Mouse (Mus musculus) embryonic facial prominence, embryonic 10.5 days (tissue): ENCODE data around the gene Ren1. TPM values are rescaled to one million over a fixed set of nuclear protein-coding genes. Genes with fewer than 3 reads are reported as not detected.

ENCODE experiments used
- DNase-seq: peaks from one replicate; pipeline ENCODE4 v3.0.0-alpha.2; 2017; ENCODE audit warnings: low spot score
- H3K27ac ChIP-seq: fragments of 300-500 bp; sonication (generic); replicated peaks from 2 replicates; pipeline ENCODE4 v1.5.1; 2016; ENCODE audit warnings: mild to moderate bottlenecking
- H3K27me3 ChIP-seq: fragments of 300-500 bp; sonication (generic); replicated peaks from 2 replicates; pipeline ENCODE4 v1.6.1; 2016; ENCODE audit warnings: low read depth, mild to moderate bottlenecking; ENCODE audit not compliant: poor library complexity, severe bottlenecking
- H3K36me3 ChIP-seq: fragments of 300-500 bp; sonication (generic); replicated peaks from 2 replicates; pipeline ENCODE4 v1.6.1; 2016; ENCODE audit warnings: mild to moderate bottlenecking, moderate library complexity
- H3K4me1 ChIP-seq: fragments of 300-500 bp; sonication (generic); 2 replicates; pipeline ENCODE4 v1.6.1; 2016
- H3K4me3 ChIP-seq: fragments of 300-500 bp; sonication (generic); 2 replicates; pipeline ENCODE4 v1.5.1; 2016; ENCODE audit warnings: mild to moderate bottlenecking, moderate library complexity
- H3K9me3 ChIP-seq: fragments of 300-500 bp; sonication (generic); 2 replicates; pipeline ENCODE4 v1.6.1; 2016; ENCODE audit warnings: mild to moderate bottlenecking
- WGBS: fragments of 180-500 bp; shearing (Covaris S2); methylation state at CpG from one replicate; pipeline ENCODE4 v1.1.7; 2016; 5-methylcytosine and 5-hydroxymethylcytosine counted together
- polyA plus RNA-seq: library from polyadenylated mRNA; unstranded; fragments of >200 nt; fragmentation: Nextera tagmentation; extraction: Ambion mirVana; gene quantifications from 2 replicates; pipeline ENCODE4 v1.2.1, GENCODE M21; 2016

The Ren1 gene
- polyA plus RNA-seq, 1 experiment from 2014 or later = not detected

DNA sequence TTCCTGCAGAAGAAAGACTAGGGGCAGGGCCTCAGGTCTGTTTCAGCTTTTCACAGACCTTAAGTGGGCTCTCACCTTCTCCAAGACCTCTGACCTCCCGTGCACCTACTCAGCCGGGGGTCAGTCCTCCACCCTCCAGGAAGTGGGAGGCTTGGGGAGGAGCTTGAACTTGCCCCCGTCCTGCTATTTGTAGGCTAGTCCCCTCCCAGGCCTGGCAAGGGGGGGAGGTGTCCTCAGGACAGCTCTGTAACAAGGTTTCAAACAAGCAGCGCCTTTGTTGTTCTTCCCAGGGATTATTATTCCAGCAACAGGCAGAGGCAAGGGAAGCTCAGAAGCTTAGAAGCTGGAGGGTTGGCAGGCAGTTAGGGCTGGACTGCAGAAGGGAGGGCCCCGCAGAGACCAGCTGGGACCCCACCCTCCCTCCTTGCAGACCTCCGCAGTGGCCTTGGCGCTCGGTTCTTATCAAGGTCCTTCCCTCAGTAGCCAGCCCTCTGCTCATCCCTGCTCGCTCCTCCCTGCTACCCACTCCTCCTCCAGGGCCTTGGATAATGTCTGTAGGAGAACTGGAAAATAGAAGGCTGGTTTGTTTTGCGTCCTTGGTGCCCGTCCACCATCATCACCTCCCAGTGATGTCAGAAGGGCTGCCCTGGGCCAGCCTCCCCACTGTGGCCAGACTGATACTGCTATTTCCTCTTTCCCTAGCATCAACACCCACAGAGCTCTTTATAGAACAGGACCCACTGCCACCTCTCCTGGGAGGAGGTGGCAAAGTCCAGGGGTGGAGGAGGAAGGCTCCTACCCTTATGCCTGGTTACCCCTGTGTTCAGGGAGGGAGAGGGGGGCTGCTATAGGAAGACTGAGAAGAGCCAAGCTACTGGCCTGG is 17.5 kb downstream of the Ren1 start:
- peak; percentile 67 for DNase-seq
- H3K27me3 ChIP-seq = peaks cover 54% of the 10 kb centered on the region
- H3K4me1 ChIP-seq = peaks cover 72% of the 10 kb centered on the region
- H3K9me3 ChIP-seq = no peaks in the 10 kb centered on the region
- H3K27ac ChIP-seq = peak overlapping the region; percentile 77
- peak overlapping the region; percentile 33 for H3K4me3 ChIP-seq
- 6% methylated on average over 11 of the region's 11 CpGs for WGBS
- H3K36me3 ChIP-seq = no peaks in the 10 kb centered on the region

DNA sequence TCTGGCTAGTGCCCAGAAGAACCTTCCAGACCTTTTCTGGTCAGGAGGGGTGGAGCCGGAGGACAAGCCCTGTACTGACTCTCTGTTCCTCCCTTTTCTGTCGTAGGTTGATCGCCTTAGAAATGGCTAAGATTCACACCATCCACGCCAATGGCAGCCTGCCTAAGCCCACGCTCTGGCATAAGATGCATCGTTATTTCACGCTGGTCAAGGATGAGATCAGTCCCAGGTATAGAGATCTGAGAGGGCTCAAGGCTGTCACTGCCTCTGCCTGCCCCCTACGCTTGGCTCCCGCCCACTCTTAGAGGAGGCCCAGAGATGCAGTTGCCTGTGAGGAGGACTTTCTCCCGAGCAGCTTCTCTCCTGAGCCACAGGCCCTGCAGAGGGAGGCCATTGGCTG is 18.3 kb downstream of the Ren1 start:
- Histone ChIP-seq H3K4me1 (peaks cover 67% of the 10 kb centered on the region), H3K27me3 (peaks cover 47% of the 10 kb centered on the region), H3K9me3 (no peaks in the 10 kb centered on the region), H3K36me3 (no peaks in the 10 kb centered on the region), H3K27ac (peak overlapping the region; percentile 77), H3K4me3 (no peak overlapping the region)
- WGBS = 52% methylated on average over 10 of the region's 10 CpGs
- DNase-seq = no peak

DNA sequence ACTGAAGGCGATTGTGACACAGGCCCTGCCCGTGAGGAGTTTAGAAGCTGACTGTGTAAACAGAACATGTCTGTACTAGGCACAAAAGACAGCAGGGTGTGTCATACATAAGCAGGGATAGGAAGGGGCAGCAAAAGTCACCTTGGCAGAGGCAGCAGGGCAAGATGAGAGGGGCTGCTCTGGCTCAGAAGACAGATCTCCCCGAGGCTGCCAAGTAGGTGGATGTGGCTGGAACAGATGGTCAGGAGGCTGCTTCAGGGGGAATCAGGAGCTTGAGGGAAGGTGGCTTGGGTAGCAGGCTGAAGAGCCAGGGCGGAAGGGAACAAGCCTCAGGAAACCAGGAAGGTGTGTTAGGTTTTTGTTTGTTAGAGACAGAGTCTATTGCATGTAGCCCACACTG is 20.0 kb downstream of the Ren1 start:
- peaks cover 49% of the 10 kb centered on the region for H3K4me1 ChIP-seq
- H3K4me3 ChIP-seq = no peak overlapping the region
- H3K27me3 ChIP-seq = peaks cover 30% of the 10 kb centered on the region
- no peak overlapping the region for H3K27ac ChIP-seq
- DNase-seq = no peak
- no peaks in the 10 kb centered on the region for H3K9me3 ChIP-seq
- H3K36me3 ChIP-seq = no peaks in the 10 kb centered on the region
- WGBS = 82% methylated on average over 4 of the region's 4 CpGs

DNA sequence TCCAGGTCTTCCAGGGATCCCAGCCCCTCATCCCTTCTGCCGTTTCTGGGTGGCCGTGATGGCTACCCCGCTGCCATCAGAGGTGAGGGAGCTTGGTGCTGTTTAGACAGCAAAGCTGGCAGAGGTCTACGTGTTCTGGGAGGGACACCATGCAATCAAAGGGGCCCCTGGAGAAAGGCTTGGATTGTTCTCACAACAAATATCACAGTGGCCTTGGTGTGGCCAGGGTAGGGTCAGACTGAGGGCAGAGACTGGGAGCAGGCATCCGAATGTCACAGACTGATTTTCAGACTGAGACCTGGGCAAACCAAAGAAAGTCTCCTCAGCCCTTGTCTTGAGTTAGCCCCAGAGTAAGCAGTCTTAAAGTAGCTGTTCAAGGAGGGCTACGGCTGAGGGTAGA is 21.1 kb downstream of the Ren1 start:
- WGBS = 86% methylated on average over 6 of the region's 6 CpGs
- no peak overlapping the region for H3K27ac ChIP-seq
- DNase-seq = no peak
- H3K36me3 ChIP-seq = no peaks in the 10 kb centered on the region
- no peak overlapping the region for H3K4me3 ChIP-seq
- peaks cover 19% of the 10 kb centered on the region for H3K27me3 ChIP-seq
- H3K4me1 ChIP-seq = peaks cover 53% of the 10 kb centered on the region
- no peaks in the 10 kb centered on the region for H3K9me3 ChIP-seq

DNA sequence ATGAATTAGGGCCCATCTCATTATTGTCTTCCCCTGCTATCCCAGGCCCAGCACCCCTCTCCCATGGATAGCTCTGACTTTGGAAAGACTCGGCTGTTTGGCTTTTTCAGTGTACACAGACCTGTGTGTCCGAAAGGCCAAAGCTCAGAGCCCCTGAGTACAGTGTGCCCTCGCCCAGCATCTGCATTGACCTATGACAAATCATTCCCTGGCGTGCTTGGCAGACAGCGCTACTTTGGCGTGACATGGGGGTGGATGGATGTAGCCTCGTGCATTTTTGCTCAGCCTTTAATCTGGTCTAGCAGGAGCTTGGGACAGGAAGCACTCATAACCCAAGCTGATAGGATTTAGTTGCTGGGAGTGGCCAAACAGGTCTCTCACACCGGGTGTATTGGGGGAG is 21.8 kb downstream of the Ren1 start:
- no peaks in the 10 kb centered on the region for H3K9me3 ChIP-seq
- H3K4me3 ChIP-seq = no peak overlapping the region
- DNase-seq = no peak
- peaks cover 12% of the 10 kb centered on the region for H3K27me3 ChIP-seq
- 71% methylated on average over 8 of the region's 8 CpGs for WGBS
- H3K36me3 ChIP-seq = no peaks in the 10 kb centered on the region
- H3K27ac ChIP-seq = no peak overlapping the region
- peaks cover 51% of the 10 kb centered on the region for H3K4me1 ChIP-seq

DNA sequence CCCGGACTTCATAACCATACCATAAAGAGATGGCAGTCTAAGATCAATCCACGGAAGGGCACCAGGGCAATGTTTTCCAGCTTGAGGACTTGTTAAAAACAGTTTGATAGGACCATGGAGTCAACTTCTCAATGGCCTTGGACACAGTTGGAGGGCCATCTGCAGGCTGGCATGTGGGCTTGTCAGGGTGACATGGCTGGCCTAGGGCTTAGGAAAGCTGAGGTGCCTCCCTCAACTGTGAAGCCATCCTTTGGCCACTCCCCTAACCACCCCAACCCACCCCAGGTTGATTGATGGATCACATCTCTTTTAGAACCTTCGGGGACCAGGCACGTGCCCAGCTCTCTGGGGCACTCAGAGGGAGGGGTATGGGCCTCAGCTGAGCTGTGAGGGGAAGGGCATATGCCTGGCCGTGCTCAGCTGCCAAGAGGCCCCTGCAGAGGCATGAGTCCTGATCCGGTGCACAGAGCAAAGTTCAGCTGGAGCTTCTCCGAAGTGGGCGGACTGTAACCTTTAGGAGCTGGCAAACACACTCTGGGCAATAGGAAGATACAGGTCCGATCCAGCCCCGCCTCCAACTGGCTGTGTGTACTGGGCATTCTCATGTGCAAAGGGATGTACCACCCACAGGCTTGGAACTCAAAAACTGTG is 25.5 kb downstream of the Ren1 start:
- peaks cover 43% of the 10 kb centered on the region for H3K4me1 ChIP-seq
- H3K4me3 ChIP-seq = no peak overlapping the region
- 78% methylated on average over 10 of the region's 10 CpGs for whole genome bisulfite sequencing
- no peak for DNase-seq
- no peaks in the 10 kb centered on the region; the same call in 1 of the 2 replicates for H3K27me3 ChIP-seq
- H3K9me3 ChIP-seq = no peaks in the 10 kb centered on the region
- H3K36me3 ChIP-seq = no peaks in the 10 kb centered on the region
- H3K27ac ChIP-seq = no peak overlapping the region; the same call in 1 of the 2 replicates

DNA sequence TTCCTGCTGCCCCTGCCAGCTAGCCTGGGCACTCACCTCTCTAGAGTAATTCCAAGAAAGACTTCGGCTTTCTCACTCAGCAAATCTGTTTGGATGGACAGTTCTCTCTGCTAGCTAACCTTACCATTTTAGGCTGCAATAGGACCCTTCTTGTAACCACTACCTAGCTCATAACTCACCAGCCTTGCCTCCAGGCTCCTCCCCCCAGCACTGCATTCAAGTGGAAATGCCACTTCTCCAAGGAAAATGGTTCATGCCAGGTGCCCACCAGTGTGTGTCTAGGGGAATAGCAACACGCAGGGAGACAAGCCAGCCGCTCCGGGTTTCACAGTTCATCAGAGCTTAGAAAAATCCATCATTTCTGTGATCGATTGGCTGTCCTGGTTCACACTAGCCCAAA is 27.2 kb downstream of the Ren1 start:
- H3K27ac ChIP-seq = no peak overlapping the region
- H3K36me3 ChIP-seq = no peaks in the 10 kb centered on the region; the same call in 1 of the 2 replicates
- H3K4me1 ChIP-seq = peaks cover 37% of the 10 kb centered on the region
- H3K9me3 ChIP-seq = no peaks in the 10 kb centered on the region
- no peaks in the 10 kb centered on the region for H3K27me3 ChIP-seq
- no peak overlapping the region for H3K4me3 ChIP-seq
- WGBS = 88% methylated on average over 5 of the region's 5 CpGs
- DNase-seq = no peak

DNA sequence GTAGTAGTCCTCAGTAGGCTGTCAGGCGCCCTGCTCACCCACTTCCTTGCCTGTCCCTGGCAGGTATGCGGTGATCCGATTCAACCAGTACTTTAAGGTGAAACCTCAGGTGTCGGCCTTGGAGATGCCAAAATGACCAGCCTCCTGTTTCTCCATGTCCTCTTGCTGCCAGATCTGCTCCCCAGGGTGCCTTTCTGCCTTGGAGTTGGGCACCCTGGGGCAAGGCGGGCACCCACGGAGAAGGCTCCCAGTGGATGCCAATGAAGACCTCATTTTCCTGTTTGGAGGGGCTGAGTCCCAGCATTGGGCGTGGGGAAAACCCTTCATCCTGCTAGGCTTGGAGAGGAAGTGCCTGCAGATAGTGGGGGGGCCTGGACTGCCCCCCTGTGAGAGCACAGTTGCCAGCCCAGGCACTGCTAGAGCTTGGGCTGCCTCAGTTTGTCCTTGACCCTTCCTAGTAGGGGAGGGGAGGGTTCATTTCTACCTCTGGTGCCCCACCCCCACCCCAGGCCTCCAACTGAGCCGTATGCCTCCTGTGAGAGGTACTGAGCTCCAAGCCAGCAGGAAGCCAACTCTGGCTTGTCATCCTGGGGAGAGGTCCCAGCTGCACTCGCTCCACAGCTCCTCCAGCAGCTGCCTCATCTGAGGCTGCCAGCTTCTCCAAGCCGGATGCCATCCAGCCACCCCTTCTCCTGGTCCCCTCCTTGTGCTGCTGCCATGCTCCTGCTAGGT is 29.1 kb downstream of the Ren1 start:
- H3K27ac ChIP-seq = no peak overlapping the region
- H3K36me3 ChIP-seq = peaks cover 17% of the 10 kb centered on the region
- no peaks in the 10 kb centered on the region for H3K9me3 ChIP-seq
- no peak overlapping the region for H3K4me3 ChIP-seq
- DNase-seq = no peak
- 62% methylated on average over 10 of the region's 10 CpGs for whole genome bisulfite sequencing
- H3K27me3 ChIP-seq = no peaks in the 10 kb centered on the region
- H3K4me1 ChIP-seq = peaks cover 38% of the 10 kb centered on the region

DNA sequence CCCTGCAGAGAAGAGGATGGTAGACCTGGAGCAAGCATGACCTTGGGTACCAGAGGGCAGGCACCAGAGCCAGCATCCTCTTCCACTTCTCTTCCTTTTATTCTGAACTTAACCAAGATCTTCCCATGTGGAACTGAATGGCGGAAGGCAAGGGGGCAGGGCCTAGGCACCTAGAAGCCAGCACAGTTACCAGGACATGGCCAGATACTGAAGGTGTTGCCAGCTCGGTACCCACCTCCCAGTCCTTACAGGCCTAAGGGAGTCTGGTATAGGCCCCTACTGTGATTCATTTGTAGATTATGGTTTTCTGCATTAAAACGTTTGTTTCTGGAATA is 29.6 kb downstream of the Ren1 start:
- Histone ChIP-seq H3K9me3 (no peaks in the 10 kb centered on the region), H3K4me1 (peaks cover 38% of the 10 kb centered on the region), H3K36me3 (peaks cover 22% of the 10 kb centered on the region), H3K27ac (no peak overlapping the region), H3K4me3 (no peak overlapping the region), H3K27me3 (no peaks in the 10 kb centered on the region)
- 73% methylated on average over 3 of the region's 3 CpGs for WGBS
- DNase-seq = no peak

DNA sequence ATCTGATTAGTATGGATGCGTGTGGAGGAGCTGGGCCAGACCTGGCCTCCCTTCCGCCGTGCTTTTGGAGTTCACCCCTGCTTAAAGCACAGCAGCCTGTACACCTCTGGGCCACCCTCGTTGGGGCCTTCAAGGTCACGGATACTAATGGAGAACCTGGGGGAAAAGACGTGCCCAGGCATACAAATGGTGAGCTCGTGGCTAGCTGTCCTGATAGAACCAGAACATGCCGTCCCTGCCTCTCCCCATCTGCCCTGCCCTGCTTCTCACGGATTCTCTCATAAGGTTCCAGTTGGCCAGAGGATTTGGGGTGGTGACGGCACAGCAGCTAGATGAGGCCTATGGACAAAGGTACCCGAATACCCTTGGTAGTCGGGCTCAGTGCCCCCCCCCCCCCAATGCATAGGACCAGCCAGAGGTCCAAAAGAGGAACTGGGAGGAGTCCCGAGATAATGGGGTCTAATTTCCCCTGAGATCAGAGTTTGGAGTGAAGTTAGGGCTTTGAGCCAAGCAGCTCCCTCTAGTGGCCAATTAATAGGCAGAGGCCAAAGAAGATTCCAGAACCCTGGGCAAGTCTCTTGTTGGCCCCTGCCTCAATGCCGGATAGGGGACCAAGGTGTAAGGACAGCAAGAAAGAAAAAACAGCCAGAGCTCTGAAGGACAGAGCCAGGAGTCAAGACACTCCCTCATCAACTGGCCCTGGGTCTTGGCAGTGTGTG is 30.2 kb downstream of the Ren1 start:
- H3K27ac ChIP-seq = no peak overlapping the region
- H3K27me3 ChIP-seq = no peaks in the 10 kb centered on the region
- H3K9me3 ChIP-seq = no peaks in the 10 kb centered on the region
- 70% methylated on average over 14 of the region's 14 CpGs for WGBS
- peaks cover 40% of the 10 kb centered on the region for H3K4me1 ChIP-seq
- peaks cover 28% of the 10 kb centered on the region for H3K36me3 ChIP-seq
- H3K4me3 ChIP-seq = no peak overlapping the region
- DNase-seq = peak; percentile 39

DNA sequence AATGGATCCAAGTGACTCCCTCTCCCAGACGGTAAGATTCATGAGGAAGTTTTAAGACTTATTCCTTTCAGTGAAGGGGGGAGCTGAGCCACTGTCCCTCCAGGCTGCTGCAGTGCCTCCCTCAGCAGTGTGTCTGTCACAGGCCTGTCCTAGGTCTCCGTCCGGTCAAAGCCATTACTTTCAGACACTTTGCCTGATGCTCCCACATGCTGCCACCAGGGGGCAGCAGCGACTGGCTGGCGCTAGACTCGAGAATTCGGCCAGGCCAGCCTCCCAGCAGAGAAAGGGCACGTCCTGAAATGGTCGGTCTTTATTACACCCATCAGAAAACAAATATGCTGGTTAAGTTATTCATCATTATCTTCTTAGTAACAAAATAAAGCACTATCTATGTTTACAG is 31.7 kb downstream of the Ren1 start:
- Histone ChIP-seq H3K36me3 (peaks cover 43% of the 10 kb centered on the region), H3K4me3 (no peak overlapping the region), H3K27ac (peak overlapping the region; percentile 76), H3K27me3 (no peaks in the 10 kb centered on the region), H3K9me3 (no peaks in the 10 kb centered on the region), H3K4me1 (peaks cover 44% of the 10 kb centered on the region)
- DNase-seq = peak; percentile 88
- WGBS = 9% methylated on average over 9 of the region's 9 CpGs

DNA sequence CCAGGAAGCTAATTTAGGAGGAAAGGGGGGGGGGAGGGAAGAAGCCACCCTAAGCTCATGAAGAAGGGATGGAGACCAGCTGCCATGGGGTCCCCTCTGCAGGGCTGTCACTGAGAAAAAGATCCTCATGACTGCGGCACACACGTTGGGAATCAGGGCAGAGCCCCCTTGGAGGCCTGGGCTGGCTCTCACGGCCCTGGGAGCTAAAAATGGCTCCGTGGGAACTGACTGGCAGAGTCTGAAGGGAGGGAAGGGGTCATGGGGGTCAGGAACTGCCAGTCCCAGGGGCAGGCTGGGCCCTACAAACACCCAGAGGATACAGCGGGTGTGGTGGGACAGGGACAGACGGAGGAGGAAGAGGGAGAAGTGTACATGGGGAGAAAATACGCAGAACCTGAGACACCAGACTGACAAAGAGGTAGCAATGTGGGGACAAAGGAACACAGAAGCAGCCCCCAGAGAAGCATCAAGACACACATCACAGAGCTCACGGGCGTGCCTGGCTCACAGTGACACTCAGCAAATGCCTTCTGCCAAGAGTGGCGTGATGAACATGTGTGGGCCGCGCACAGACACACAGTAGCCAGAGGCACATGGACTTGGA is 32.3 kb downstream of the Ren1 start:
- WGBS = 56% methylated on average over 12 of the region's 12 CpGs
- DNase-seq = no peak
- H3K27me3 ChIP-seq = no peaks in the 10 kb centered on the region
- no peak overlapping the region for H3K4me3 ChIP-seq
- no peaks in the 10 kb centered on the region for H3K9me3 ChIP-seq
- H3K36me3 ChIP-seq = peaks cover 49% of the 10 kb centered on the region
- peaks cover 46% of the 10 kb centered on the region for H3K4me1 ChIP-seq
- H3K27ac ChIP-seq = peak overlapping the region; percentile 76
